Mouse (Mus musculus): ENCODE data around the gene Adora2a.
"Not testable (repeated sequence)": the region's sequence is repeated elsewhere in the genome, so short reads cannot be mapped to it uniquely, and the experiment has no call there.

Gene Adora2a

DNA sequence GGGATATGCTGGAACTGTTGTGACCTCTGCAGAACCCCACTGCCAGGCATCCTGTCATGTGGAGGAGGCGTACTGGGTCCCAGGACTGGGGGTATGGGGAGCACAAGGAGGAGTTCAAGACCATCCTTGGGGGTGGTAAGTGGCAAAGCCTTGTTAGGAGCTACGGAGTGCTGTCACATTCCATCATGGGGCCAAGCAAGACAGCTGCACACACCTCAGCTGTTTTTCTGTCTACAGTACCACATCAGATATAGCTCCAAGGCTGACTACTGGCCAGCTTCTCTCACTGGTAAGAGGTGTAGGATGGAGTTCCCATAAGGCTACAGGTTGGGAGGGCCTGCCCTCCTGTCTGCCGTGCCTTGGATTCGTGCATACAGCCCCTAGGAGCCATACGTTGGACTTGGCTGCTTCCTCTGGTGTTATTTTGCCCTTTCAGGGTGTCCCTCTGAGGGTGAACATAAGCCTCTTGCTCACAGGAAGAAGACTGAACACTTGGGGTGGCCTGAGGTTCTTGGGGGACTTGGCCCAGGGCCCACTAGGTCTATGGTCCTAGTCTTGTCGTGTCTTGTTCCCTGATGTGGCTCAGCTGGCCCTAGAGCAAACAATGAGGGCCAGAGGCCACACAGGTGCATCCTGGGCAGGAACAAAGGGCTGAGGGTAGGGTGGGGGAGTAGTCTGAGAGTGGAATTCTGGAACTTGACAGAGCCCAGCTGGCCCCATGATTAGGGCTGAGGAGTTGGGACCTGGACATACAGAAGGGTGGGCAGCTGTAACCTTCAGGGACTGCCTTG lies 2.3 kb upstream of the Adora2a start:
- no peak for DNase-seq (ENCODE audit: low spot score)

DNA sequence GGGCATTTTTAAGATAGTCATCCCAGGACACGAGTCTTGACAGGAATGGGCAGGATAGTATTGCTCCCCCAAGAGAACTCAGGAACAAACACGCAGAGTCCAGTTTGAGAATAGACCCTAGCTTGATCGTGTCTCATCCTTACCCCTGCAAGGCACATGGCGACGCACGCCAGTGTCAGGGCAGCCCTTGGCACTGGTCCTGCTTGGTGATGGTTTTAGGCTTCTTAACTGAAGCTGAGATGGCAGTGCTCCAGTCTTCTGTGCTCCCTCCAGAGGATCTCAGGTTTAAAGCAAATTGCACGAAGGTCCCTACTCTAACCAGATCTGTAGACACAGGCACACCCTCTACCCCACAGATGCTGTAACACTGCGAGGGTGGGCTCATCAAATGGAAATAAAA lies 921 bp upstream of the Adora2a start:
- DNase-seq (ENCODE audit: low spot score) = no peak

DNA sequence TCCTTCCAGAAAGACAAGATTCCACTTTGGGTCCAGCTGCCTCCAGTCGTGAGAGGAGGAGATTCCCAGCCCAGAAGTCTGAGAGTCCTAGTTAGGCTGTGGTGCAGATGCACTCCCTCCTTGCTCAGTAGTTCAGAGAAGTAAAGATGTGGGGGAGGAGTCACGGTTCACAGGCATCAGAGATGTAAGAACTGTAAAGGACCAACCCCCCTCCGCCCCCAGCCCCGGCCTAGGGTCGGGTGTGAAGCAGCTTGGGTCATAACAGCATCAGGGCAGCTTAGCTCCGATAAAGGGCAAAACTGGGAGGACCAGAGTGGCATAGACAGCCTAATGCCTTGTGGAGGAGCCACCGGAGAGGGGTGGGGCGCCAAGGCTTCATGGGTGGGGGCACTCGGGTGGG lies 205 bp upstream of the Adora2a start:
- DNase-seq (ENCODE audit: low spot score) = no peak

DNA sequence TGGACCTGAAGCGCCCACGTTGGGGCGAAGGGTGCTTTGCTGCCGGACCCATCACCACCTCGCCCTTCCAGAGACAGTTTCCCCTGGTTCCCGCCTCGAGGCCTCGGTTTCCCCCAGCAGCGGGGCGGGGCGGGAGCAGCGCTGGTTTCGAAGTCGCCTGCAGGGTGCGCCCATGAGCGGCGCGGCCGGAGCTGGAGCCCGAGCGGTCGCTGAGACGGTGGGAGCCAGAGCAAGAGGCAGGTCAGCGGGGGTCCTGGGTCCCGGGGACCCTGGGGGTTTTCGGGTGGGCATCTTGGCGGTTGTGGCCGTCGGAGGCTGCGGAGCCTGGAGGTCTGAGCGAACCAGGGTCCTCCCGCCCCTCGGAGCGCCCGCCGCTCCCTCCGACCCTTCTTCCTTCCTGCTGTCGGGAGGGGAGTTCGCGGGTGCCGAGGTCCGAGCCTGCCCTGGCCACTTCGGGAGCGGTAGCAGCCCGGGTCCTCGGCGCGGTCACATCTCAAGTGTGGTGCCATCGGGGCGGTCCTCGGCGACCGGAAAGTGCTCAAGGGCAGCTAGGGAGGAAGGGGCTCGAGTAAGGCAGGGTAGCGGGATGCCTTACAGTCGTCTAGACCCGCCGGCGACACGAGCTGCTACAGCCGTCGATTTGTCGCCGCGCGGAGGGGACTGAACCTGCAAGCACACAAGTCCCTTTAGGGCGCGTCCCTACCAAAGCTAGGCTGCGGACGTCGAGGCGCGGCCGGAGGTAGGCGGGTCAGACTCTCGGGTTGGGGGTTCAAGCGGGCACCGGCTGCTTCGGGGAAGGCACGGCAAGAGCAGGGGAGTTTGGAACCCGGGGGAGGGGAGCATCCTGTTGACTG lies 458 bp downstream of the Adora2a start:
- no peak for DNase-seq (ENCODE audit: low spot score)

DNA sequence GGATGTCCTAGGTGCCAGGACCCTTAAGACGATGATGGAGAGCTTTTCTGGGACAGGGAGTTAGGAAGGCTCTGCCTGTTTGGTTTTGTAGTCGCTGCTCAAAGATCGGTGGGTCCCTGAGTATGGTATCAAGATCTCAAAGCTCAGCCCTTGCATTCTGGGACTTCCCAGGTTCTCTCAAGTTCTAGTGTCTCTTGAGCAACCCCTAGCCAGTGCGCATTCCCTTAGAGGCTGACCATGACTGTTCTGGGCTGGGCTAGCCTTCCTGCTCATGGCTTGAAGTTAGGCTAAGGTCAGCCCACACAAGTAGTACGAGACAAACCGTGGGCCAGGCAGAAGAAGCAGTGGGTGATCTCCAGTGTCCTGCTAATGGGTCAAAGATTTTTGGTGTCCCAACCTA lies 1.5 kb downstream of the Adora2a start:
- DNase-seq (ENCODE audit: low spot score) = no peak

DNA sequence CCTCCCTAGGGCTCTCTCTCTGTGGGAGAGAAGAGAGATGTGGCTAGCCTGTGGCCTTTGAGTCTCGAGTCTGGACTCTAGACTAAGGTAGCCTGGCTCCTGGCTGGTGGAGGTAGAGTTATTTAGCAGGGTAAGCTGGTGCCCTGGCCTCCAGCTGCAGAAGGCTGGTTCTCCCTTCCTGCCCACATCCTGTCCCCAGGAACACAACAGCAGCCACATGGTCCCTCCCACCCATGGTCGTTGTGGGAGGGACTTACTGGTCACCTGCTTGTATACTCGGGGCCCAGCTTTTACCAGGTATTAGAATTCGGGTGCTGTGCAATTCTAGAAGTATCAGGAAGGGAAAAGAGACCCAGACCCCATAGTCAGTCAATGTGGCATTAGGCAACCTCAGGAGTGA lies 3.6 kb downstream of the Adora2a start:
- no peak for DNase-seq (ENCODE audit: low spot score)

DNA sequence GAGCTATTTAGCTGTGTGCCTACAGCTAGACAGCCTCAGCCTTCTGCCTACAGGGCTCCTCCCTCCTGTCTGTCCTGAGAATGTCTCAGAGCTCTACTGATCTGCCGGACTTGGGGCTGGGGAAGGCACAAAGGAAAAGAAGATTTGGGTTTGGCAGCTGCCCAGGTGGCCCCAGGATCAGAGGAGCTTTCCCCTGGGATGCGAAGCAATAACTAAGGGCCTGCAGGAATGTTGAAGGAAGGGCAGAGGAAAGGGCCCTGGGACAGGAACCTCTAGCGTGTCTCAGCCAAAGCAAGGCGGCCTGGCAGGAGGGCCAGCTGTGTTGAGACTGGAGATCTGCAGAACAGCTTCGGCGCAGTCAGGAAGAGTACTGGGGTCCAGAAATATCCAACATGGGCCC lies 6.3 kb downstream of the Adora2a start:
- DNase-seq (ENCODE audit: low spot score) = no peak

DNA sequence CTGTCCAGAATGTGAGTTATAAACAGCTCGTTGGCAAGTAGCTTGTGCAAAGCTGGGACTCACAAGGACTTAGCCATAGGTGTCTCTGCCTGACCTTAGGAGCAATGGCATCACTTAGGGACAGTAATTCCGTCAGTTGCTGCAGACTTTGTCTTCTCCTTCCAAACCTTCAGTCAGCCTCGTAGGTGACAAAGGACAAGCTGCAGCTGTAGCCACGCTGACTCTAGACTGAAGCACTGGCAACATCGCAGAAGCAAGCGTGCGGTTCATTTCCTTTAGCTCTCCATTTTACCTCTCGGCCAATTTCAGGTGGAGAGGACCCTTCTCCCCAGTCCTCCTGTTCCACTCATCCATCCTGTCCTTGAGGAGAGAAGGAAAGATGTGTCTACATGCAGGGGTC lies 7.3 kb downstream of the Adora2a start:
- DNase-seq (ENCODE audit: low spot score) = no peak

DNA sequence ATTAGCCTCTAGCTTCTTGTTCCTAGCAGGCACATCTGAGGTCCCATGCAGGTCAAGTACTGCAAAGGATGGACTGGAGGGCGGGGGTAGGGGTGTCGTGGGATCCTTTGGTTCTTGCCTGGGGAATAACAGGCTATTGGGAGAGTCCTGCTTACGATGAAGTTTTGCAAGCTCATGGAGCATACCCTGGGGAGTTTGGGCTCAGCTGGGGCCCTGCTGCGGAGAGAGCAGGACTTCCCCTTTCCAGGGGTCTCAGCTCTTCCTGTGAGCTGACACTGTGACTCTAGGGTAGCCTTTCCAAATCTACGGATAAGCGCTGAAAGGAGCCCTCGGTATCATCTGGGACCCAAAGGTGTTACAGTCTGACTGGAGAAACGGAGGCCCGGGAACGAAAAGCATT lies 7.7 kb downstream of the Adora2a start:
- no peak for DNase-seq (ENCODE audit: low spot score)

DNA sequence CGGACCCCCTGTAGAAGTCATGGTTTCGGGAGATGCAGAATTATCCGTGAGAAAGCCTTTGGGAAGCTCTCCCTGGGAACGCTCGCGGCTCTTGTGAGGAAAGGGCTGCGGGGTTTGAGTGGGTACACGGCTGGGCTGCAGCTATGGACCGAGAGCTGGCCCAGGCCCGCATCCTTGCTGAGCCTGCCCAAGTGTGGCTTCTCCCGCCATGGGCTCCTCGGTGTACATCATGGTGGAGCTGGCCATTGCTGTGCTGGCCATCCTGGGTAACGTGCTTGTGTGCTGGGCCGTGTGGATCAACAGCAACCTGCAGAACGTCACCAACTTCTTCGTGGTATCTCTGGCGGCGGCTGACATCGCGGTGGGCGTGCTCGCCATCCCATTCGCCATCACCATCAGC lies 9.1 kb downstream of the Adora2a start:
- DNase-seq (ENCODE audit: low spot score) = no peak

DNA sequence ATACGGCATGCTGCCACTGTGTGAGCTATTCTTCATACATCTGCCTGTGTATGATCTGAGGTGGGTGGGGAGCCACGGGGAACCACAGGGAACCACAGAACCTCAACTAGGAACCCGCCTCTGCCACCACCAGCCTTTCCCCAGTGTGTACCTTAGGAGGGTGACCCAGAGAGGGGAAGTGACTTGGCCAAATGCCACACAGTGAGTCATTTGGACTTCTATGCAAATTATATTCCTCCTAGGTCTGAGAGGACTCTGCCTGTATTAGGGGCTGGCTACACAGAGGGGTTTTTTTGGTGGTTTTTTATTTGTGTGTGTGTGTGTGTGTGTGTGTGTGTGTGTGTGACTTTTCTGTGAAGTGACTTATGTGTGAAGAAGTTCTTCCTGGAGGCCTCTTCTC lies 9.9 kb downstream of the Adora2a start:
- no peak for DNase-seq (ENCODE audit: low spot score)

DNA sequence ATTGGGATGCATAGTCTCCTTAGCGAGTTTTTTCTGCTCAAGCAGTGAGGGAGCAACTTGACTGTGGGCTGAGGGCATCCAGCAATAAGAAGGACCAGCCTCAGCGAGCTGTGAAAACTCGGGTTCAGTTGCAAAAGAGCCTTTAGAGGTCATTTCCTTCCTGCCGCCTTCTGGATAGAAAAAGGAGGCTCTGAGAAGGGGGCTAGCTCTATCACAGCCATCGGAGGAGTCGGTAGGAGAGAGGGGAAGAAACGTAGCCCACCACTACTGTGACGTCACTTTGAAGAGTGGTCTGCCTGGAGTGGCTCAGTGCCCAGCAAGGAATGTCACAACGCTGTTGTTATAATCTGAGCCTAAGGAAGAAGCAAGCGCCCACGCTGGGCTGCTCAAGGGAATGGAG lies 10.4 kb downstream of the Adora2a start:
- no peak for DNase-seq (ENCODE audit: low spot score)

DNA sequence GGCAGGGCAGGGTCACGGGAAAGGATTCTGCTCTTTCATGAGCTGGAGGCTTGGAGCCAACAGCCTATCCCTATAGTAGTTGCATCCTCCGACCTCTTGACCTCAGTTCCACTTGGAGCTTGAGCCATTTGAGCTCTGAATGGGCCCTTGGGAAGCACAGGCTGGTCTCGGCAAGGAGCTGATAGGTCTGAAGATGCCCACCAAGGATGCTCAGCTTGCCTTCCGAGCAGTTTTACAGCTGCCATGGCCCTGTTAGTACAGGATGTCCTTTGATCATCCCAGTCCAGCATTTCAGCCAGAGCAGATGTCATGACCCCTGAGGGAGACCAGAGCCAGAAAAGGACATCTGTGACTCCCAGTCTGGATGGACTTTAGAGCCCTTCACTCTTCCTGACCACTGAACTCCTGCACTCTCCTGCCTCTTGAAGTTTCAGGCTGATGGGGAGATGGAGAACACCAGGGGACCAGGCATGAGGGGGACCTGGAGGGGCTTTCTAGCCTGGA lies 11.6 kb downstream of the Adora2a start:
- no peak for DNase-seq (ENCODE audit: low spot score)

DNA sequence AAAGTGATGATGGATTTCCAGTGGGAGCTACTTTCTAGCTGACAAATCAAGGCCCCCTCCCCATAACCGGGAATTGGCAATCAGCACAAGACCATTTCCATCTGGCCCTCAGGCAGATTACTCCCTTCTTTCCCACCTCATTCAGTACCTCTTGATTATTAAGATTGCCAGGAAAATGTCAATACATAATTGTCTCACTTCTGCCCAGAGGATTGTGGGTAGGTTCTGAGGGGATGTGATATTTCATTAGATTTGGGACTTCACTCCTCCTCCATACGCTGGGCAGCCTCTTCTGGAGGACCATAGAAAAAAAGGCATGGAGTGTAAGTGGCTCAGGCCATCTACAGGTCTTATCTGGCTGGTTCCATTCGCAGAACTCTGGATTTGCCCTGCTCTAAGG lies 15.6 kb downstream of the Adora2a start:
- no peak for DNase-seq (ENCODE audit: low spot score)

DNA sequence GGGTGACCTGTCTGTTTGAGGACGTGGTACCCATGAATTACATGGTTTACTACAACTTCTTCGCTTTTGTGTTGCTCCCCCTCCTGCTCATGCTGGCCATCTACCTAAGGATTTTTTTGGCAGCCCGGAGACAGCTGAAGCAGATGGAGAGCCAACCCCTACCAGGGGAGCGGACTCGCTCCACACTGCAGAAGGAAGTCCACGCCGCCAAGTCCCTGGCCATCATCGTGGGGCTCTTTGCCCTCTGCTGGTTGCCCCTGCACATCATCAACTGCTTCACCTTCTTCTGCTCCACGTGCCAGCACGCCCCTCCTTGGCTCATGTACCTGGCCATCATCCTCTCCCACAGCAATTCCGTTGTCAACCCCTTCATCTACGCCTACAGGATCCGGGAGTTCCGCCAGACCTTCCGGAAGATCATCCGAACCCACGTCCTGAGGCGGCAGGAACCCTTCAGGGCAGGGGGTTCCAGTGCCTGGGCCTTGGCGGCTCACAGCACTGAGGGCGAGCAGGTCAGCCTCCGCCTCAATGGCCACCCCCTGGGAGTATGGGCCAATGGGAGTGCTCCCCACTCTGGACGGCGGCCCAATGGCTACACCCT lies 16.6 kb downstream of the Adora2a start:
- no peak for DNase-seq (ENCODE audit: low spot score)

DNA sequence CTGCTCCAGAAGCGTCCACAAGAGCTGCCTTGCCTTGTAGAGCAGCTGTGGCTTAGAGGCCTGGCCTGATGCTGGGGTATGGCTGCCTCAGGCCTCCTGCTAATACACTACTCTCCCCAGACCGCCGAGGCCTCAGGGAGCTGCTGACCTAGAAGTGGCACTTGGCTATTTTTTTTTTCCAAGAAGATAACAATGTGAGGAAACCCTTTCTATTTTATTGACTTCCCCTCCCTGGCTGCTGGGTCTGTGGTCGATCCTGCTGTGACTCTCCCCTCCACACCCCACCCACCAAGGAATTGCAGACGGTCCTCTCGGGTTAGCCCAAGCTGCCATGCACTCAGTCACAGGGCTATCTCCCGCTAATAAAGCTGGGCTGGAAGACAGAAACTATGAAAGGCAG lies 17.5 kb downstream of the Adora2a start:
- no peak for DNase-seq (ENCODE audit: low spot score)

DNA sequence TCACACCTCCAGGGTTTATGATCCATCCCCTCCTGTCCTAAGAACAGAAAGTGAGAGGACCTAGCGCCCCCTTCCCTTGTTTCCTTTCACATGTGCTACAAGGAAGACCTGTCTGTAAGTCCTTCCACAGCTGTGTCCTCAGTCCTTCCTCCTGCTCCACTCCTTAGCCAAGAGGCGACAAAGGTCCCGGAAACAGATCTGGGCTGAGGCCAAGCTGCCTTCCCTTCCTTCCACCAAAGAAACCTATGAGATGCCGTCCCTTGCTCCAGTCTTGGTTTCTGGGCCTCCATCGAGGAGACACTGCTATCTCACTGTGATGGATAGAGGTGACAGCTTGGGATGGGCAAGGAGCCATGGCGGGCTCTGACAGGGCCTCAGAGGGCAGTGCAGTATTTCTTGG lies 18.4 kb downstream of the Adora2a start:
- DNase-seq (ENCODE audit: low spot score) = no peak

DNA sequence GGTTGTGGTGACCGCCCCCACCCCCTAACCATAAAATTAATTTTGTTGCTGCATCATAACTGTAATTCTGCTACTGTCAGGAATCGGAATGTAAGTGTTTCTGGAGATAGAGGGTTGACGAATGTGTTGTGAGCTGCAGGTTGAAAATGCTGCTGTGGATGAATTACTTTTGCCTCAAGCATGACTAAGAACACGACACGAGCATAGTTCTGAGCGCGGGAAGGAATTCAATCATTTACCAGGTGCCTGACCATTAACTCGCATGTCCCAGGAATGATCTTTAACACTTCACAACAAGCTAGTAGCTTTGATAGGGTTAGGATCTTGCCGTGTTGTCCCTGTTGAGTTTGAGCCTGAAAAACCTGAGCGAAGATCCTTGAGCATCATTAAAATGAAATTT lies 20.6 kb downstream of the Adora2a start:
- DNase-seq (ENCODE audit: low spot score) = no peak

DNA sequence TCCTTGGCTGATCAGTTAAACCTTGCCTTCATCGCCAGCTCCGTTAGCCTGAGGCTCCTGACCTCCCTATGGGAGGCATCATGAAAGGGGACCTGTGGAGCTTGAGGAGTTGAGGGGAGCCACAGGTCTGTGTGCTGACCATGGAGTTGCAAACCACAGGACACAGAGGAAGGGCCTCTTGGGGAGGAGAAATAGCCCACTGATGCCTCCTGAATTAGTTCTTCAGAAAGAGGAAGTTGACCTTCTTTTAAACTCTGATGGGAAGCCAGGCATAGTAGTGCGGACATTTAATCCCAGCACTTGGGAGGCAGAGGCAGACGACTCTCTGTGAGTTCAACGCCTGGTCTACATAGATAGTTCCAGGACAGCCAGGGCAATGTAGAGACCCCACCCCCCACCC lies 22.2 kb downstream of the Adora2a start:
- DNase-seq (ENCODE audit: low spot score) = no peak

DNA sequence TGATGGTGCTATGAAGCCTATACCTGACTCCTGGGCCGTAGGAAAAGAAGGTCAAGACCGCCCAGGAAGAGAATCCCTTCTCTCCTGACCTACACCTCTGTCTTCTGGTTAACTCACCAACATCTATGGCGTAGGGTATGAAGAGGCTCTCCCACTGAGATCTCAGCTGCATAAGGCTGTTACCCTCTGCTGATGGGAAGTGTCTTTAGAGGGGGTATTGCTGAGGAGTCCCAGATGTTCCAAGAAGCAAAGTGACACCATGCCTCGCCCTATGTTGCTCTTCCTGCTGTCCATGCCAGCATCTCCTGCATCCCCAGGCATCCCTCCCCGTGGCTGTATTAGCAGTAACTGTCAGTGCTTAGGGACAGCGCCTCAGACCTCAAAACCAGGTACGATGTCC lies 22.7 kb downstream of the Adora2a start:
- no peak for DNase-seq (ENCODE audit: low spot score)

DNA sequence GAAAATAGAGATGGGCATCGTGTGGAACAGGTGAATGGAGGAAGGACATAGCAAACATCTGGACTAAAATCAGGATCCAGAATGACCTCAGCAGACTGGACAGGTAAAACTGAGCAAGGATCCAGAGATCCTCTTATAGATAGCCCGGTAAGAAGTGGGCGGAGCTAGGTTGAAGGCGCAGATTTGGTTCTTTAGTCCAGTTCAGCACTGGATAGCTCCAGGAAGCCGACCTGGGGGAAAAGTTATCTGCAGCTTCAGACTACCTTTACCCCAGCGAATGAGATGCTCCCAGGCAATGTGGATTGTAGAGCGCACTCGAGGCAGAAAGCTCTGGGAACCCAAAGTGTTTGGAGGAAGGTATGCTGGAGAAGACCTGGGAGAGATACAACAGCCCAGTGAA lies 25.3 kb downstream of the Adora2a start:
- DNase-seq (ENCODE audit: low spot score) = no peak

DNA sequence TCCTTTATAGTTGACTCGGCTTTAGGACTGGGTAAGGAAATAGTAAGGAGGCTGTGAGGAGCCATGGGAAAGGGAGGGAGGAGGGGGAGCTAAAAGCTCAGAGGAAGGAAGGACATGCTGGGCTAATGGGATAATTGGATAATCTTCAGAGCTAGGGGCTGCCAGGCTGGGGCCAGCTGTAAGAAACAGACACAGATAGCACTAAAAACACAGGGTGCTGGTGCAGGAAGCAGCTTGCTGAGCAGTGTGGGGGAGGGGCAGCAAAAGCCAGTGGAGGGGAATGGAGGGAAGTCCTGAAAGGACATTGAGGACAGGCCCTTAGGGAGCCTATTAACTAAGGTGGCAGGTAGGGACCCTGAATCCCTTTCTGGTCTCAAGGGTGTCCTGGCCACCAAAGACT lies 27.9 kb downstream of the Adora2a start:
- DNase-seq (ENCODE audit: low spot score) = not testable (repeated sequence)

DNA sequence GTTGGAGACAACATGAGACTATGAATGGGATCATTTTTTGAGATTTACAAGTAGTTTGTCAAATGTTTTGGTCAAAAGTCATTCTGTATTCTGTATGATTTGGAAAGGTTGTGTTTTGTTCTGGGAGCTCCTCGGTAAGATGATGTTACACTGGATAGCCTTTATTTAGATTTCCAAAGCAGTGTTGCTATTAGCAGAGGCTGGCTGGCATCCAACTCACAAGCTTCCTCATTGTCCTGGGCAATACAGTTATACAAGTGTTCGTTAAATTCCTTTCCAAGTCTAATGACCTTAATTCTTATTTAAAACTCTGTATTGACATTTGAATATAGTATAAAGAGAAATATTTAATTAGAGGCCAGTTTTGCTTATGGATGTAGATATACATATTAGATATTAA lies 28.6 kb downstream of the Adora2a start:
- no peak for DNase-seq (ENCODE audit: low spot score)

All from adipocyte (in vitro differentiated cells).